Mouse (Mus musculus) heart, postnatal 0 days (tissue): ENCODE measurements at regions not wholly inside any gene's neighbourhood (a gene's known extent, or its start where the extent isn't known, plus 50 kb on each side); places are given as distances from the start of the nearest gene placed in this dataset.

Experiments used
- CTCF ChIP-seq: IDR thresholded peaks from 2 replicates; pipeline ENCODE4 v1.5.1; 2016; ENCODE audit warnings: antibody characterized with exemption, control low read depth, low read depth
- EP300 ChIP-seq: IDR thresholded peaks from 2 replicates; pipeline ENCODE4 v1.6.1; 2016; ENCODE audit warnings: antibody characterized with exemption, low read depth

- no peak for TF ChIP-seq CTCF
- no peak for TF ChIP-seq EP300
Observed at GRCm38 (mm10) chrX:99391628-99392027, 79.4 kb downstream of the Pja1 start.
